Mouse (Mus musculus): ENCODE data around the gene Itih5.

Itih5 gene

DNA sequence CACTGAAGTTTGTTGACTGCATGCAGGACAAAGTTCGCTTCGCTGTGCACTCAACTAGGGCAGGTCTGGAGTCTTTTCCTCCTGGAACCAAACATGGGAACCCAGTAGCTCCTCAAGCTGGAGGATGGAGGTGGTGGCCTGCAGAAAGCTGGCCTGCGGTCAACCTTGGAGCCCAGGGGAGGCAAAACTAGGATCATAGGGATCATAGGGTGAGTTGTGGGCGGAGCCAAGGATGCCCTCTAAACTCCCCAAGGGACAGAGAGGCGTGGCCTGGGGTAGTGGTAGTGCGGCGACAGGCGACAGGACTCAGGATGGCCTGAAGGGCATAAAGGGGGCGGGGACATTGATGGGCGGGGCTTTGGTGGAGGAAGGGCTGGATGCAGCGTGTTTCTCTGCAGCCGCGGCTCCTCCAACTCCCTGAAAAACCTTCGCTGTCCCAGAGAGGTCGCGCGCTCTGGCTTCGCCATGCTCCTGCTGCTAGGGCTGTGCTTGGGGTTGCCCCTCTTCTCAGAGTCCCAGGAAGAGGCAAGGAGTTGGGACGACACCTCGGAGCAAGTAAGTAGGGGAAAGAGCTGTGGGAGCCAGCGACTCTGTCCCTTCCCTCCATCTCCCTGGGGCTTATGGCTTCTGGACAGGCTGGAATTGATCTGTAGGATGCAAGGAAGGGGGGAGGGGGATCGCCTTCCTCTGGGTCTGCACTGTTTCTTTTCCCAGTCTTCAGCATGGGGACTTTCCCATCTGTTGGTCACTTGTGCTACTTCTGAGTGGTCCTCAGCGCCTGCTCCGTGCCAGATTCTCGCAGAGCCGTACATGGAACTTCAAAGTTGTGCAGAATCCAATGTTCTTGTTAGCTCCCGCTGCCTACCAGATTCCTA lies at the start of gene Itih5:
TSS of gene Itih5 (plus strand) at position 371 of the 875 bp plus-strand sequence.
- peak; percentile 21 to 26 for DNase-seq (ENCODE audit: low spot score in 2 of 2)

DNA sequence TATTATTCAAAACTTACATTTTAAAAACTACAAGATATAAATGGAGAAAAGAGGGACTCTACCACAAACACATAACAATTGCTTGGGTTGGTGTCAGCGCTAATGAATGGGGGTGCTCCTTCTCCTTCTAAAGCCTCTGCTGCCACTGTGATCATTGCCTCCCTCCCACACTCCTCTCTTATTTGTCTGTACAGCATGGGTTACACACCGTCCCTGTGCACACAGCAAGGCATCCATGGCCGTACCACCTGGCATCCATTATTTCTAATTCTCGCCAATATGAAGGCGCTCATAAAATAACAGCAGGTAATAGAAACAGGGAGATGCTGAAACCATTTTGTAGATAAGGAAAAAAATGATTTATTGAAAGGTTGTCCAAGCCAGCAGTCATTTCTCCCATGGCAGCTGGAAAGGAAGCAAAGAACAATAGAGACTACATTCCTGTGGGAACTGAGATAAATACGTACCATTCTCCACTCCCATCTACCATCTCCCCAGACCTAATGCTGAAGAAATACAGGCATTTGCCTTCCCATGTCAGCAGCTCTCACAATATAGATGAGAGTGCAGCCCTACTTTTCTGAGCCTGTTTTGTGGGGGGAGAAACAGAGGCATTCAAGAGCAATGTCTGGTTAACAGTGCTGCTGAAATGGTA lies 44.7 kb upstream of the Itih5 start:
- no peak for DNase-seq (ENCODE audit: low spot score in 2 of 2)

- DNase-seq (ENCODE audit: low spot score in 2 of 2) = no peak
Measured at GRCm38 (mm10) chr2:10118751-10119150, 34.6 kb upstream of the Itih5 start.

GRCm38 (mm10) chr2:10119276-10119675 lies 34.1 kb upstream of the Itih5 start:
- DNase-seq (ENCODE audit: low spot score in 2 of 2) = no peak

- DNase-seq (ENCODE audit: low spot score in 2 of 2) = no peak
Measured at GRCm38 (mm10) chr2:10121826-10122225, 31.5 kb upstream of the Itih5 start.

DNA sequence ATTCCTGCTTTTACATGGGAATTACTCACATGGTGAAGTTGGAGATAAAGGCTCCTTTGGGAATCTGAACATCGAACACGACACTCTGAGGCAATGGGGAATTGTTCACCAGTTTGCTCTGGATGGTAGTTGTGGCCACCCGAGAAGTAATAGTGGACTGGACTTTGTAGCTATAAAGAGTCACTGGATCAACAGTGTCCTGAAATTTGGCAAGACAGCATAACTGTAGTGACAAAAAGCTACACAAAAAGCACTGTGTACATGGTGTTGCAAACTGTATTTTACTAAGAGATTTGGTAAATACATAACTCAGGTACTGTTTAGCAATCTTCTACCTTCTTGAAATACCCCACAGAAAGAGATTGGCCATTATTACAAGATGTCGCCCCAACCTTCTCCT lies 27.2 kb upstream of the Itih5 start:
- DNase-seq (ENCODE audit: low spot score in 2 of 2) = no peak

DNA sequence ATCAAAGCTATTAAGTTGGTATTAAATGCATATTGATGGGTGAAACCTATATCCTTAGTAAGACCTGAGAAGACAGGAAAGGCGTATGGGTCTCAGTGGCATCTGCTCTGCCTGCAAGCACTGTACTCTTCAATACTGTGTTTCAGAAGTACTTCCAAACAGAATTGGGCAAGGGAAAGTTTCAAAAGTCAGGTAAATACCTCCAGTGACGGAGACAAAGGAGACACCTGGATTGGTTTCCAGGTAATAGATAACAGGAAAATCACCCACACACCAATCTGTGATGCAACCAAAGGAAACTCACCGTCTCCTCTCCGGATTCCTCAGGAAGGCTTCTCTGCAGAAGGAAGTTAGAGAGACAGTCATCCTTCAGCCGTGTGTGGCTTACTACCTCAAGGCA lies 25.9 kb upstream of the Itih5 start:
- no peak for DNase-seq (ENCODE audit: low spot score in 2 of 2)

GRCm38 (mm10) chr2:10128571-10128970 lies 24.8 kb upstream of the Itih5 start:
- DNase-seq (ENCODE audit: low spot score in 2 of 2) = no peak

GRCm38 (mm10) chr2:10130341-10130990 lies 22.9 kb upstream of the Itih5 start:
- DNase-seq (ENCODE audit: low spot score in 2 of 2) = peak; percentile 14 to 35

DNA sequence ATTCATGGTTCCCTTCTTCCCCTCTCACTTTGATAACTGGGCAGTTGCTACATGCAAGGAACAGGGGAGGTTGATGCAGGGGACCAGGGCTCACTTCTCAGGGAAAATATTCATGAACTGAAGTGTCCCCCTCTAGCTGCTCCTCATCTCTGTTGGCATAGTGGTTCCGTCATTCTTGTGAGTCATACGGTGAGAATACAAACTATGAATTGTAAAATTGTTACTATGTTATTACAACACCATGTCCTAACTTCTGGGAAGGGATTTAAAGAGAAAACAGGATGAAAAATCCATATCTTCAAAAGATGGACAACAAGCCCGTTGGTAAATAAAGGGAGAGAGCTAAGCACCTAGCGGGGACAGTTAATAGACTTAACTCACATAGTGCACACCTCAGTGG lies 22.1 kb upstream of the Itih5 start, which contains the start of gene Itih2:
TSS of gene Itih2 (minus strand) at position 101 of the 400 bp plus-strand sequence.
- no peak for DNase-seq (ENCODE audit: low spot score in 2 of 2)

- DNase-seq (ENCODE audit: low spot score in 2 of 2) = no peak
Measured at GRCm38 (mm10) chr2:10132128-10132527, 21.2 kb upstream of the Itih5 start.

DNA sequence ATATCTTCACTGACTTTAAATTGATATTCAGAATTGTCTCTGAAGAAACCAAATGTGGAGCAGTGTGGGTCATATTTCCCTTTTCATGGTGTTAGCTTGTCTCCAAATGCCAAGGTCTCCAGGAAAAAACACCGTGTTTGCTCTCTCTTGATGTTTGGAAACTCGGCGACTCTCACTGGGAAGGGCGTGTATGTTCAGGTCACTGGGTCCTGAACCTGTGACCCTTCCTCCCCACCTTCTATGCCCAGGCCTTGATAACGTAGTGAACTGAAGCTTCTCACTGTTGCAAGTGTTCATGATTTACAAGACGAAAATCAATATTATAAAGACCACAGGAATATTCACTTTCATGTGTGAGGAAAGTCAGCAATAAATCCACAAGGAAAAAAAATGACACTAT lies 19.4 kb upstream of the Itih5 start:
- DNase-seq (ENCODE audit: low spot score in 2 of 2) = no peak

DNA sequence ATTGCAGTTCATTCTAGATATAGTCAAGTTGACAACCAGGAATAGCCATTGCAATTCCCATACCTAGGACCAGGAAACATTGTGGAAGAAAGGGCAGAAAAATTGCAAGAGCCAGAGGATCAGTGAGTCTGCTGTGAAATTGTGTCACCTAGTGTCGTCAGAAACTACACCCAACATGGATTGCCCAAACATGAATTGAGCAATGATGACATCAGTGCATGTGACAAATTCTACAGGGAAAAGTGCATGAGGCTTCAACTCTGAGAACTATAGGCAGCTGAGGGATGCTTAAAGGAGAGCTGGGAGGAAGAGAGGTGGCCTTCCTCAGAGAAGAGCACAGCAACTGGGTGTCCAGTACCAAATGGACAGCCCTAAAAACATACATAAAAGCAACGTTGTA lies 16.1 kb upstream of the Itih5 start:
- no peak for DNase-seq (ENCODE audit: low spot score in 2 of 2)

DNA sequence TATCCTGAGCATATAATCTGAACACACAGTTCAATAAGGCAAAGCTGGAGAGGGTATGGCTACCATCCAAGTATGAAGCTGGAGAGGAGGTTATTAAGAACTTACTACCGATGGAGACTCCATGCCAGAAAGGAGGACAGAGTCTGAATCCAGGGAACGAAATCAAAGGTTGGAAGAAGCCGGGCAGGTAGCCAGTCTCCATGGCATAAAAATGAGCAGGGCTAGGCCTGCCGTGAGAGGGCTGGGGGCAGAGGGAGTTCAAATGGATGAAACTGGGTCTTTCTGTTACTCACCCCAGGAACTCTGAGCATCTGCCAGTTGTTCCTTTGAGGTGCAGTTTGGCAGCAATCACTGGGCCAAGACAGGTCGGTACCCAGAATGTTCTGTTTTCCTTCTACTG lies 12.9 kb upstream of the Itih5 start:
- no peak for DNase-seq (ENCODE audit: low spot score in 2 of 2)

GRCm38 (mm10) chr2:10142472-10143454 lies 10.6 kb upstream of the Itih5 start:
- peak; percentile 17 to 58 for DNase-seq (ENCODE audit: low spot score in 2 of 2)

DNA sequence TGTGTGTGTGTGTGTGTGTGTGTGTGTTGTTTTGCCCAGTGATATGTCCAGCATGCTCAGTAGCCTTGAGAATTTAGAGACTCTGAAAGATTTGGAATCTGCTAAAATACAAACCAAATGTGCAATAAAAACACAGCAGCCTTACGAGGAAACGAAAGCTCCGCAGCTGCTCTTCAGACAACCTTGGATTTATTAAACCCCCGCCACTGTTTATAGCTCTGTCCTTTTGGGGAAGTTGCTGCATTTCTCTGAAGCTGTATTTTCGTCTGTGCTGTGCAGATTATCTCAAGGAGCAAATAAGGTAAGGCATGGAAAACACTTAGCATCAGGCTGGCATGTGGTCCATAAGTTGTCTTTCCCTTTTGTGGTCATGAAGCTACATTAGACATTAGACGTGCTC lies 7.9 kb upstream of the Itih5 start:
- DNase-seq (ENCODE audit: low spot score in 2 of 2) = no peak

DNA sequence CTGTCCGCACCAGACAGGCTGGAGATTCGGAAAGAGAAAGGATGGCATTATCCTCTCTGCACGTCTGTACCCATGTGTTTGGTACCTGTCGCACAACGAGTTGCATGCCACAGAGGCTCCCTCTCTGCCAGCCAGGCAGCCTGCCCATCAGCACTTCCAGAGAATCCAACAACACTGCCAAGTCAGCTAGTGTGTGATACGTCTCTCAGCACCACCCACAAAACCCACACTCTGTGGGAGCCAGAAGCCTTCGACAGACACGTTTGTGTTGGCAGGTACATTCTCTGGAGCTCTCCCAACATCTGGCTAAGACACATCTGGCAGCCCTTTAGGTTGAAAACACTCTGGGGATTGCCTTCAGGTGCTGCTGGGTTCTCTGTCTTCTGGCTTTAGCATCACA lies 6.2 kb upstream of the Itih5 start:
- no peak for DNase-seq (ENCODE audit: low spot score in 2 of 2)

DNA sequence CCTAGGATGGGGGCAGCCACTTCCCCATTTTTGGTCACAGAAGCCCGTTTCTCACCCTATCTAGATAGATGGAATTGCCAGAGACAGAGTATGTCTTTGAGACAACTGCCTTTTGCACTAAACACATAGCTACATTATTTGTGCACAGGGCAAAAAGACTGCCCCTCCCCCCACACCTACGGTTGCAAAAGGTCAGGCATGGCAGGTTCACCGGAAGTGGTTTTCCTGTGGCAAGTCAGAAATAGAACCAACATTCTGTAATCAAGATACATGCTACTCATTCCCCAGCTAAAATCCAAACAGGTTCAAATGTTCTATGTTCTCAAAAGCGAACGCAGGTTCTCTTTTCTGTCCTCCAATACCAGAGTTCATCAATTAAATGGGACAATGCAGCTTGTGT lies 781 bp upstream of the Itih5 start:
- no peak for DNase-seq (ENCODE audit: low spot score in 2 of 2)

DNA sequence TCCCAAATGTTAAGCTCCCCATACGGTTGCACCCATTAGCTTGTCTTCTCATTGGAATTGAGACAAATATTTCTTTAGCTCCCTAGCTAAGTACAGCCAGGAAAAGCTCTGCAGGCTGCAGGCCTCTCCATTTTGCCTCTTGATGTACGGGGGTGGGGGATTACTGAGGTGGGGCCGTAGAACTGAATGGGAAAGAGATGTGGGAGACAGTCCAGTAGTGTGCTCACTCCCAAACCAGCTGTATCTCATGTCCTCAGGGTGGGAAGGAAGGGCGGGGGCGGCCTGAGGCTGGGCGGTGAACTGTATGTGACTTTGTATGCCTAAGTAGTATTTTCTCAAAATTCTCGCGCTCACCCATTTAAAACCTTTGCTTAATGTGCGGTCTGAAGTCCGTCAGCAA lies 3.8 kb downstream of the Itih5 start:
- DNase-seq (ENCODE audit: low spot score in 2 of 2) = peak in 1 of 2 experiments; percentile 18

GRCm38 (mm10) chr2:10162011-10162410 lies 8.6 kb downstream of the Itih5 start:
- no peak for DNase-seq (ENCODE audit: low spot score in 2 of 2)

GRCm38 (mm10) chr2:10166635-10167034 lies 13.3 kb downstream of the Itih5 start:
- no peak for DNase-seq (ENCODE audit: low spot score in 2 of 2)
